Mouse (Mus musculus) kidney, embryonic 14.5 days (tissue): ENCODE measurements at regions not wholly inside any gene's neighbourhood (a gene's known extent, or its start where the extent isn't known, plus 50 kb on each side); places are given as distances from the start of the nearest gene placed in this dataset.

Source experiments
- ATAC-seq: fragments of 200-750 bp; cut with Nextera tagmentation; 2 replicates; pipeline ENCODE4 v1.8.0; 2017; ENCODE audit warnings: moderate number of reproducible peaks, mild to moderate bottlenecking, moderate TSS enrichment, moderate library complexity; ENCODE audit not compliant: low FRiP score, low TSS enrichment
- H3K27ac ChIP-seq: fragments of 300-500 bp; sonication (generic); 2 replicates; pipeline ENCODE4 v1.5.1; 2014; ENCODE audit warnings: low read depth, mild to moderate bottlenecking, low read length, moderate library complexity, mixed read lengths
- H3K27me3 ChIP-seq: fragments of 300-500 bp; sonication (generic); 2 replicates; pipeline ENCODE4 v1.6.1; 2014; ENCODE audit warnings: mild to moderate bottlenecking, low read length; ENCODE audit not compliant: control insufficient read depth, insufficient read depth
- H3K36me3 ChIP-seq: fragments of 300-500 bp; sonication (generic); 2 replicates; pipeline ENCODE4 v1.6.1; 2014; ENCODE audit warnings: low read length, mixed read lengths; ENCODE audit not compliant: control insufficient read depth, insufficient read depth
- H3K4me1 ChIP-seq: fragments of 300-500 bp; sonication (generic); 2 replicates; pipeline ENCODE4 v1.6.1; 2014; ENCODE audit warnings: low read length, mixed read lengths; ENCODE audit not compliant: control insufficient read depth, insufficient read depth
- H3K4me2 ChIP-seq: fragments of 300-500 bp; sonication (generic); replicated peaks from 2 replicates; pipeline ENCODE4 v1.6.1; 2014; ENCODE audit warnings: low read depth, mild to moderate bottlenecking, low read length
- H3K4me3 ChIP-seq: fragments of 300-500 bp; sonication (generic); 2 replicates; pipeline ENCODE4 v1.5.1; 2014; ENCODE audit warnings: mild to moderate bottlenecking, low read length
- H3K9ac ChIP-seq: fragments of 300-500 bp; sonication (generic); 2 replicates; pipeline ENCODE4 v1.6.1; 2014; ENCODE audit warnings: low read depth, mild to moderate bottlenecking, low read length, moderate library complexity
- H3K9me3 ChIP-seq: fragments of 300-500 bp; sonication (generic); 2 replicates; pipeline ENCODE4 v1.6.1; 2016; ENCODE audit warnings: low read length; ENCODE audit not compliant: control insufficient read depth
- WGBS: fragments of 180-500 bp; shearing (Covaris S2); extraction: QIAGEN DNeasy Blood & Tissue Kit; methylation state at CpG from one replicate; pipeline ENCODE4 v1.1.7; 2014; 5-methylcytosine and 5-hydroxymethylcytosine counted together

- no peak overlapping the region for H3K9ac ChIP-seq
Measured at GRCm38 (mm10) chr6:43775525-43775924, 109.4 kb upstream of the Tpk1 start.

GRCm38 (mm10) chr6:43774490-43774889 lies 108.4 kb upstream of the Tpk1 start:
- Histone ChIP-seq H3K9ac (no peak overlapping the region), H3K36me3 (no peaks in the 10 kb centered on the region), H3K9me3 (no peaks in the 10 kb centered on the region), H3K4me1 (0 out of 2 replicates have a peak, but pooled peaks cover 3% of the 10 kb centered on the region), H3K4me3 (no peak overlapping the region), H3K27ac (no peak overlapping the region), H3K27me3 (no peaks in the 10 kb centered on the region), H3K4me2 (no peak overlapping the region)
- whole genome bisulfite sequencing: 14% methylated on average over 4 of the region's 4 CpGs
- peak; percentile 78 for ATAC-seq

More at GRCm38 (mm10) chr6:43775525-43775924, 109.4 kb upstream of the Tpk1 start:
- H3K9me3 ChIP-seq: no peaks in the 10 kb centered on the region
- no peaks in the 10 kb centered on the region for H3K36me3 ChIP-seq
- 47% methylated on average over 2 of the region's 2 CpGs for WGBS
- no peak overlapping the region for H3K4me3 ChIP-seq
- ATAC-seq: peak; percentile 79; the same call in 1 of the 2 replicates
- H3K27ac ChIP-seq: no peak overlapping the region
- H3K4me1 ChIP-seq: 0 out of 2 replicates have a peak, but pooled peaks cover 3% of the 10 kb centered on the region
- no peak overlapping the region for H3K4me2 ChIP-seq
- no peaks in the 10 kb centered on the region for H3K27me3 ChIP-seq

GRCm38 (mm10) chr6:43773561-43773960 lies 107.5 kb upstream of the Tpk1 start:
- Histone ChIP-seq H3K36me3 (no peaks in the 10 kb centered on the region), H3K9ac (no peak overlapping the region), H3K27me3 (no peaks in the 10 kb centered on the region), H3K4me1 (0 out of 2 replicates have a peak, but pooled peaks cover 3% of the 10 kb centered on the region), H3K4me2 (no peak overlapping the region), H3K27ac (no peak overlapping the region), H3K4me3 (no peak overlapping the region), H3K9me3 (no peaks in the 10 kb centered on the region)
- ATAC-seq: no peak
- 37% methylated on average over 3 of the region's 3 CpGs for WGBS

GRCm38 (mm10) chr6:43765958-43766357 lies 99.9 kb upstream of the Tpk1 start:
- H3K9me3 ChIP-seq: no peaks in the 10 kb centered on the region
- 84% methylated on average over 1 of the region's 1 CpGs for WGBS
- no peak overlapping the region for H3K27ac ChIP-seq
- no peak for ATAC-seq
- no peaks in the 10 kb centered on the region for H3K36me3 ChIP-seq
- no peaks in the 10 kb centered on the region for H3K27me3 ChIP-seq
- no peak overlapping the region for H3K4me2 ChIP-seq
- no peak overlapping the region for H3K9ac ChIP-seq
- H3K4me3 ChIP-seq: no peak overlapping the region
- no peaks in the 10 kb centered on the region for H3K4me1 ChIP-seq
